ENCODE assay signal across 8 mouse cellular contexts in the genomic region with DNA sequence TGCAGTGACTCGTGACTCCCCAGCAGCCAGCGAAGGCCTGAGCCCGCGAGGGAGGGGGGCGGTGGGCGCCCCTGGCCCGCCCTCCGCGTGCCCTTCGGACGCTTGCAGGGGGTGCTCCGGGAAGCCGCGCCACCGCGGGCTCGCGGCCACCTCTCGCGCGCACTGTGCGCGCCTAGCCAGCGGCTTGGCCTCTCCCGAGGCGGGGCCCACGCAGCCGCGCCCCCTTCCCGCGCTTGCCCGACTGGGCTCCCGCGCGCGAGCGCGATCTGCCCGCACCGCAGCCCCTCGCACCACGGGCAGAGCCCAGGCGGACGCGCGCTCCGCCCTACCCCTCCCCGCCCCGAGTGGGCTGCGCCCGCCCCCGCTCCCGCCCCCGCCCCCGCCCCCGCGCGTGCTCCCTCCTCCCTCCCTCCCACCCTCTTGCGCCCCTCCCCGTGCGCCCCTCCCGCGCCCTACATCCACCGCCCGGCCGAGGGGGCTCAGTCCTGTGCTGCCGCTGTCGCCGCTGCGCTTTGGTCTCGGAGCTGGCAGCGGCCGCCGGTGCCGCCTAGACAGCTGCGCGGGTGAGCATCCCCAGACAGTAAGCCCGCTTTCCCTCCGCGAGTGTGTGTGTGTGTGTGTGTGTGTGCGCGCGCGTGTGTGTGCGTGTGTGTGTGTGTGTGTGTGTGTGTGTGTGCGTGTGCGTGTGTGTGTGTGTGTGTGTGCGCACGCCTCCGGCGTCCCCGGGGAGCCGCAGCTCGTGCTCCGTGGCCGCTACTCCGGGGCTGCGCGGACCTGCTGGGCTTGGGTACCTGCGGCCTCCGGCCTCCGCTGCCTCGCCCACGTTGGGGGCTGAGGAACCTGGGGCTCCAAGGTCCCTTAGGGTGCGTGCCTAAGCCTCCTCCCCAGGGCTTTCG. TPM values are rescaled to one million over a fixed set of nuclear protein-coding genes. Genes with fewer than 3 reads are reported as not detected.
DNase-seq lines count a peak whose midpoint lies in the region; ATAC-seq lines count a peak whose summit lies in the region.

Gene Fhl1, plus strand, starts transcription at position 482 of the 896 bp plus-strand sequence.

- intact Hi-C loops in gastrocnemius, postnatal 36 days (cut with DNase I), result loop anchor here (5.0 kb wide), 1 partner anchor 64 kb away; no protein-coding TSS in a partner anchor
- intact Hi-C loops in left cerebral cortex, postnatal 10 days (cut with DNase I), result no loop called here

- H3K4me2 ChIP-seq in intestine, embryonic 14.5 days (ENCODE audit: low read length), result peak within 1 kb of the TSS; percentile 49

- peak; percentile 64 to 73 for DNase-seq in adrenal gland, postnatal 36 days
- DNase-seq in embryo, embryonic 11.5 days (ENCODE audit: low read depth, low spot score), result peak; percentile 46
- DNase-seq in gastrocnemius, postnatal 36 days, result peak; percentile 15 to 33
- peak; percentile 67 for DNase-seq in intestine, embryonic 14.5 days (ENCODE audit: low spot score)
- DNase-seq in left cerebral cortex, postnatal 10 days (ENCODE audit: extremely low spot score in 1 of 2, low spot score in 2 of 2), result peak in 1 of 2 experiments; percentile 76
- peak; percentile 64 for DNase-seq in right cerebral cortex, postnatal 4 days

- H3K4me3 ChIP-seq in intestine, embryonic 14.5 days (ENCODE audit: low read depth, low read length), result peak within 1 kb of the TSS; percentile 38

- H3K36me3 ChIP-seq in intestine, embryonic 14.5 days (ENCODE audit: control insufficient read depth, insufficient read depth, low read length), result no peaks in the 10 kb centered on the region

- H3K9ac ChIP-seq in intestine, embryonic 14.5 days (ENCODE audit: low read length), result peak within 1 kb of the TSS; percentile 56

- 5% methylated on average over 30 of the region's 106 CpGs for WGBS in intestine, embryonic 14.5 days

- 0 out of 2 replicates have a peak within 1 kb of the TSS, but pooled peaks have one; percentile 43 for H3K27ac ChIP-seq in intestine, embryonic 14.5 days (ENCODE audit: low read depth)

- H3K27me3 ChIP-seq in intestine, embryonic 14.5 days (replicated peaks; ENCODE audit: control insufficient read depth, insufficient read depth, low read length), result no peaks in the 10 kb centered on the region

- H3K9me3 ChIP-seq in intestine, embryonic 14.5 days (ENCODE audit: control insufficient read depth, low read length), result no peaks in the 10 kb centered on the region

- peak; percentile 93 for ATAC-seq in intestine, embryonic 14.5 days (replicated peaks; ENCODE audit: low FRiP score, low TSS enrichment, low read depth)
- peak; percentile 50; the same call in 1 of the 2 replicates for ATAC-seq in megakaryocyte progenitor cell, adult 5-6 weeks (replicated peaks; ENCODE audit: poor library complexity)
- ATAC-seq in erythroid progenitor cell, adult 5-6 weeks (replicated peaks; ENCODE audit: low FRiP score, poor library complexity, severe bottlenecking), result no peak

- H3K4me1 ChIP-seq in intestine, embryonic 14.5 days (replicated peaks; ENCODE audit: control insufficient read depth, insufficient read depth, low read length), result no peaks in the 10 kb centered on the region

RNA-seq across cellular contexts. Expression of gene Fhl1, which starts in this region (rescaled TPM):
- 10 to 100 TPM; 37.4 to 73.8 TPM for total RNA-seq in adrenal gland, postnatal 36 days (2021)
- 1,000 to 10,000 TPM in 1 of 2 experiments, 100 to 1,000 TPM in 1; 727 to 1,109 TPM for total RNA-seq in gastrocnemius, postnatal 36 days (2021)
- polyA plus RNA-seq in intestine, embryonic 14.5 days (2014; fragmentation: Nextera tagmentation; extraction: Ambion mirVana), result 36.6 and 38.8 TPM in 2 replicates
- 100 to 1,000 TPM; 175 to 185 TPM for total RNA-seq in left cerebral cortex, postnatal 10 days (2021)
- total RNA-seq in megakaryocyte progenitor cell, adult 5-6 weeks (2015), result 0.34 and 0.72 TPM in 2 replicates
- 0.44 TPM in 1 of 2 replicates, not detected in the other for total RNA-seq in megakaryocyte progenitor cell, adult 5-6 weeks (2017)
- 4.2 TPM in 1 of 2 replicates, not detected in the other for total RNA-seq in erythroid progenitor cell, adult 5-6 weeks (2015; ENCODE audit: low replicate concordance)
- total RNA-seq in erythroid progenitor cell, adult 5-6 weeks (2017; ENCODE audit: low replicate concordance), result 1.5 TPM in 1 of 2 replicates, not detected in the other

Comparison
In these comparisons a context has a peak if more than half of its experiments do, and no peak if none do; other contexts are left out.
1. RNA of gene Fhl1 (total RNA-seq): 727 to 1,109 TPM in gastrocnemius, postnatal 36 days, 175 to 185 TPM in left cerebral cortex, postnatal 10 days and 37.4 to 73.8 TPM in adrenal gland, postnatal 36 days; 1.5 to 4.2 TPM in erythroid progenitor cell, adult 5-6 weeks and 0.34 to 0.72 TPM in megakaryocyte progenitor cell, adult 5-6 weeks; every median in the first group is over 4 times any median in the second.
2. Peak in ATAC-seq in megakaryocyte progenitor cell, adult 5-6 weeks; RNA of the gene not detected or under 1 TPM.